Mouse (Mus musculus): Measurements from ENCODE around the gene Acsl5.

GRCm38 (mm10) chr19:55319521-55319920, 67.8 kb downstream of the Acsl5 start:
- no peak for TF ChIP-seq GATA1 (IDR thresholded peaks at IDR 0.05; ENCODE audit: borderline replicate concordance, low read length)
- no peak for TF ChIP-seq FLI1 (IDR thresholded peaks at IDR 0.05; ENCODE audit: low read length)

Data from megakaryocyte, embryonic 14.5 days (primary cell).